Mouse (Mus musculus) CH12.LX (cell line): Measurements from ENCODE around the gene Sgf29. TPM values are rescaled to one million over a fixed set of nuclear protein-coding genes. Genes with fewer than 3 reads are reported as not detected.

Experiments
- DNase-seq: peaks from one replicate; pipeline ENCODE4 v3.0.0-alpha.2; 2013; ENCODE audit errors: extremely low read depth
- H3K27ac ChIP-seq: 2 replicates; pipeline ENCODE4 v1.5.1; 2012; ENCODE audit warnings: low read depth, mild to moderate bottlenecking, control low read depth, moderate library complexity; ENCODE audit not compliant: insufficient read depth
- H3K27me3 ChIP-seq: replicated peaks from 2 replicates; pipeline ENCODE3; 2012; ENCODE audit warnings: inconsistent platforms
- H3K36me3 ChIP-seq, 2 experiments: replicated peaks in 1 of 2; 2 replicates each; pipeline versions ENCODE3 to v1.6.1; 2012; ENCODE audit warnings: inconsistent platforms in 1 of 2, low read length in 1 of 2, mild to moderate bottlenecking in 1 of 2, mixed read lengths in 1 of 2, moderate library complexity in 1 of 2; ENCODE audit not compliant: control insufficient read depth in 1 of 2, insufficient read depth in 1 of 2
- H3K4me1 ChIP-seq, 2 experiments: 2 replicates each; pipeline ENCODE4 v1.6.1; 2012; ENCODE audit warnings: inconsistent platforms in 1 of 2, moderate library complexity in 1 of 2; ENCODE audit not compliant: insufficient read depth in 2 of 2, control insufficient read depth in 1 of 2
- H3K4me2 ChIP-seq: 2 replicates; pipeline ENCODE4 v1.6.1; 2012; ENCODE audit warnings: low read depth, mild to moderate bottlenecking, control low read depth; ENCODE audit not compliant: poor library complexity, insufficient read depth, severe bottlenecking
- H3K4me3 ChIP-seq, 3 experiments: fragments of 150-350 bp in 1 of 3; sonication (generic) in 1 of 3; replicated peaks in 1 of 3; 2 replicates each; pipeline versions ENCODE3 to v1.5.1; 2011 to 2012; ENCODE audit warnings: low read depth in 2 of 3, low read length in 2 of 3, mild to moderate bottlenecking in 2 of 3, moderate library complexity in 2 of 3, control low read depth in 1 of 3, improper control_type of control experiment in 1 of 3, inconsistent platforms in 1 of 3, mixed read lengths in 1 of 3; ENCODE audit not compliant: poor library complexity in 1 of 3
- H3K79me2 ChIP-seq: replicated peaks from 2 replicates; pipeline ENCODE4 v1.6.1; 2012; ENCODE audit warnings: mild to moderate bottlenecking, moderate library complexity; ENCODE audit not compliant: control insufficient read depth, poor library complexity, insufficient read depth, severe bottlenecking; ENCODE audit errors: extremely low read depth
- H3K9ac ChIP-seq: 2 replicates; pipeline ENCODE4 v1.6.1; 2012; ENCODE audit warnings: low read depth, mild to moderate bottlenecking, control low read depth, moderate library complexity; ENCODE audit not compliant: insufficient read depth
- H3K9me3 ChIP-seq: replicated peaks from 2 replicates; pipeline ENCODE3; 2012; ENCODE audit warnings: low read length, inconsistent platforms, mixed read lengths
- CHD2 ChIP-seq: IDR thresholded peaks from 2 replicates; pipeline ENCODE4 v1.6.1; 2011; ENCODE audit warnings: low read length, improper control_type of control experiment
- CTCF ChIP-seq, 2 experiments: IDR thresholded peaks in 1 of 2; conservative IDR thresholded peaks in 1 of 2; 2 replicates each; pipeline ENCODE4 v1.5.1; 2011 to 2012; ENCODE audit warnings: low read depth in 2 of 2, low read length in 2 of 2, improper control_type of control experiment in 1 of 2, inconsistent platforms in 1 of 2, mild to moderate bottlenecking in 1 of 2, moderate library complexity in 1 of 2
- E2F4 ChIP-seq: IDR thresholded peaks from 2 replicates; pipeline ENCODE4 v1.6.1; 2011; ENCODE audit warnings: low read depth, low read length, improper control_type of control experiment; ENCODE audit not compliant: insufficient replicate concordance
- ELF1 ChIP-seq: IDR thresholded peaks from 2 replicates; pipeline ENCODE4 v1.6.1; 2014; ENCODE audit warnings: low read depth, mild to moderate bottlenecking, inconsistent platforms, low read length, improper control_type of control experiment
- EP300 ChIP-seq: IDR thresholded peaks from 2 replicates; pipeline ENCODE4 v1.6.1; 2011; ENCODE audit warnings: low read length, improper control_type of control experiment
- ETS1 ChIP-seq: conservative IDR thresholded peaks from 2 replicates; pipeline ENCODE4 v1.6.1; 2012; ENCODE audit warnings: low read depth, mild to moderate bottlenecking, inconsistent platforms, low read length, improper control_type of control experiment, moderate library complexity
- GABPA ChIP-seq: IDR thresholded peaks from 2 replicates; pipeline ENCODE4 v1.6.1; 2012; ENCODE audit warnings: low read depth, low read length, improper control_type of control experiment, inconsistent platforms; ENCODE audit not compliant: insufficient replicate concordance
- IRF4 ChIP-seq: IDR thresholded peaks from 2 replicates; pipeline ENCODE4 v1.6.1; 2014; ENCODE audit warnings: low read depth, mild to moderate bottlenecking, inconsistent platforms, low read length, improper control_type of control experiment
- JUN ChIP-seq: IDR thresholded peaks from 2 replicates; pipeline ENCODE4 v1.6.1; 2011; ENCODE audit warnings: low read depth, mild to moderate bottlenecking, low read length, improper control_type of control experiment, moderate library complexity; ENCODE audit not compliant: insufficient read depth
- JUND ChIP-seq: conservative IDR thresholded peaks from 2 replicates; pipeline ENCODE4 v1.6.1; 2011; ENCODE audit warnings: low read depth, low read length, improper control_type of control experiment
- KAT2A ChIP-seq: IDR thresholded peaks from 2 replicates; pipeline ENCODE4 v1.6.1; 2012; ENCODE audit warnings: low read length, improper control_type of control experiment, inconsistent platforms; ENCODE audit not compliant: insufficient replicate concordance
- MAFK ChIP-seq: IDR thresholded peaks from 2 replicates; pipeline ENCODE4 v1.6.1; 2011; ENCODE audit warnings: low read length, improper control_type of control experiment; ENCODE audit not compliant: insufficient replicate concordance
- MAZ ChIP-seq: IDR thresholded peaks from 2 replicates; pipeline ENCODE4 v1.6.1; 2012; ENCODE audit warnings: low read depth, mild to moderate bottlenecking, inconsistent platforms, low read length, improper control_type of control experiment, moderate library complexity
- MEF2A ChIP-seq: IDR thresholded peaks from 2 replicates; pipeline ENCODE4 v1.6.1; 2014; ENCODE audit warnings: low read depth, mild to moderate bottlenecking, inconsistent platforms, low read length, improper control_type of control experiment, borderline replicate concordance
- MXI1 ChIP-seq: IDR thresholded peaks from 2 replicates; pipeline ENCODE4 v1.6.1; 2011; ENCODE audit warnings: mild to moderate bottlenecking, low read depth, low read length, improper control_type of control experiment
- MYC ChIP-seq: IDR thresholded peaks from 2 replicates; pipeline ENCODE4 v1.6.1; 2011; ENCODE audit warnings: low read depth, mild to moderate bottlenecking, improper control_type of control experiment, low read length
- NELFE ChIP-seq: IDR thresholded peaks from 2 replicates; pipeline ENCODE4 v1.6.1; 2011; ENCODE audit warnings: low read depth, low read length, improper control_type of control experiment
- NRF1 ChIP-seq: IDR thresholded peaks from 2 replicates; pipeline ENCODE4 v1.6.1; 2014; ENCODE audit warnings: low read depth, mild to moderate bottlenecking, inconsistent platforms, low read length, improper control_type of control experiment, moderate library complexity
- PAX5 ChIP-seq: IDR thresholded peaks from 2 replicates; pipeline ENCODE4 v1.6.1; 2012; ENCODE audit warnings: low read length, inconsistent platforms, mixed read lengths
- POLR2A ChIP-seq: IDR thresholded peaks from 2 replicates; pipeline ENCODE4 v1.6.1; 2011; ENCODE audit warnings: low read depth, mild to moderate bottlenecking, improper control_type of control experiment, low read length
- POLR2AphosphoS2 ChIP-seq: IDR thresholded peaks from 2 replicates; pipeline ENCODE4 v1.6.1; 2011; ENCODE audit warnings: low read depth, low read length, improper control_type of control experiment
- RAD21 ChIP-seq: IDR thresholded peaks from 2 replicates; pipeline ENCODE4 v1.6.1; 2011; ENCODE audit warnings: low read depth, mild to moderate bottlenecking, low read length, improper control_type of control experiment, moderate library complexity
- SIN3A ChIP-seq: IDR thresholded peaks from 2 replicates; pipeline ENCODE4 v1.6.1; 2012; ENCODE audit warnings: low read length, improper control_type of control experiment, inconsistent platforms
- SMC3 ChIP-seq: IDR thresholded peaks from 2 replicates; pipeline ENCODE4 v1.6.1; 2011; ENCODE audit warnings: low read depth, low read length, improper control_type of control experiment
- TBP ChIP-seq: conservative IDR thresholded peaks from 2 replicates; pipeline ENCODE4 v1.6.1; 2011; ENCODE audit warnings: low read depth, low read length, improper control_type of control experiment
- TCF12 ChIP-seq: IDR thresholded peaks from 2 replicates; pipeline ENCODE4 v1.6.1; 2014; ENCODE audit warnings: low read depth, mild to moderate bottlenecking, inconsistent platforms, low read length, improper control_type of control experiment
- USF1 ChIP-seq: IDR thresholded peaks from 2 replicates; pipeline ENCODE4 v1.6.1; 2014; ENCODE audit warnings: low read depth, mild to moderate bottlenecking, inconsistent platforms, low read length, improper control_type of control experiment
- USF2 ChIP-seq: conservative IDR thresholded peaks from 2 replicates; pipeline ENCODE4 v1.6.1; 2011; ENCODE audit warnings: low read depth, low read length, improper control_type of control experiment
- ZC3H11A ChIP-seq: IDR thresholded peaks from 2 replicates; pipeline ENCODE4 v1.6.1; 2012; ENCODE audit warnings: low read depth, mild to moderate bottlenecking, inconsistent platforms, low read length, improper control_type of control experiment
- ZKSCAN1 ChIP-seq: IDR thresholded peaks from 2 replicates; pipeline ENCODE4 v1.6.1; 2012; ENCODE audit warnings: low read depth, inconsistent platforms, low read length, improper control_type of control experiment, borderline replicate concordance
- ZNF384 ChIP-seq: IDR thresholded peaks from 2 replicates; pipeline ENCODE4 v1.6.1; 2012; ENCODE audit warnings: low read depth, low read length, improper control_type of control experiment, inconsistent platforms
- dilution Hi-C: fragments of 300-500 bp; cut with MboI; formaldehyde crosslinking; loops from 2 replicates; pipeline ENCODE4 v1.14.3; 2020; ENCODE audit warnings: low sequenced_read_pairs; ENCODE audit not compliant: extremely low pct_unique_long_range_greater_than_20kb, extremely low pct_ligation_motif_present
- in situ Hi-C: fragments of 300-500 bp; cut with MboI; formaldehyde crosslinking; loops from 3 replicates; pipeline ENCODE4 v1.14.3; 2019; ENCODE audit warnings: low sequenced_read_pairs, low pct_ligation_motif_present, low pct_unique_long_range_greater_than_20kb, mixed read lengths
- polyA plus RNA-seq: library from polyadenylated mRNA; unstranded; fragments of >175 nt; gene quantifications from 2 replicates; pipeline ENCODE4 v1.2.1, GENCODE M21; 2012; ENCODE audit warnings: low read depth; ENCODE audit not compliant: insufficient read length
- total RNA-seq, 2 experiments: library from RNA; depleted of rRNA; stranded (reverse); fragments of 300-350 nt in 1 of 2; fragments of >200 nt in 1 of 2; gene quantifications; 2 replicates each; pipeline ENCODE4 v1.2.3; 2012 to 2014

Sgf29 gene
- total and polyA plus RNA-seq, 3 experiments = 20.5 to 71.7 (median 55.6) TPM

DNA sequence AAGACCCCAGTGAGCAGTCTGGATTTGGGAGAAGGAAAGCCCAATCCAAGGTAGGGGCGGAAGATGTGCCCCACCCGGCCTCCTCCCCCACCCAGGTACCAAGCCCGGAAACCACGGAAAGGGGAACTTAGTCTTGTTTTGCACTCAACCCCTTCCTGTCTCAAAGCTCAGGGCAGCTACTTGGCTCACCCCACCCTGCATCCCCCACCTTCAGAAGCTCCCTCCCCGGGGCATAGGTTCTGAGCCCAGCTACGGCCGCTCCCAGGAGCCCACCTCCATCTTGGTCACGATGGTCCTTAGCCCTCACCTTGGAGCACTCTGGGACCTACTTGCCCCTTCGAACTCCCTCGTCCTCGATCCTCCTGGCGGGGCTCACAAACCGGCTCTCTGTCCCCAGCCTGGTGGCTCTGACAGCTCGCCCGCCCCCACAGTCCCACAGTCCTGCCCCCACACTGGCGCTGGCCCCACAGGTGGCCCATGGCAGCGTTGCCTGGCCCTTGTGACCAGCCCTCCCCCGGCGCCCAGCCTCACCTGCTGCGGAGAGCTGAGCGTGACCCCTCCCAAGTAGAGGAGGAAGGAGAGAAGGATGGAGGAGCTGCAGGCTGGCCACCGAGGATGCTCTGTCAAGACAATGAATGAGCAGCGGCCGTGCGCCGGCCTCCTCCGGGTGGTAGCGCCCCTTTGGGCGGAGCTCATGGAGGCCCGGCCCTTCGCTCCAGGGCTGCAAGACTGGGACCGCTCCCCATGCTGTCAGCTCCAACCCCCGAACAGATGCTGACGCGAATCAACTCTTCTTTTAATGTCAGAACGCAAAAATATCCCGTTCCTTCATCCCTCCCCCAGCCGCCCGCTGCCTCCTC is 55.2 kb downstream of the Sgf29 start (continued):
- peak; percentile 32; the same call in 1 of the 2 replicates for TF ChIP-seq MEF2A
- TF ChIP-seq EP300 = peak; percentile 55
- TF ChIP-seq IRF4 = peak; percentile 54; the same call in 1 of the 2 replicates
- no peak for TF ChIP-seq MAFK
- no peak for TF ChIP-seq ZNF384
- TF ChIP-seq ZKSCAN1 = no peak
- no peak for TF ChIP-seq JUND
- TF ChIP-seq ELF1 = peak; percentile 80
- TF ChIP-seq POLR2AphosphoS2 = peak; percentile 73; the same call in 1 of the 2 replicates

- peaks cover 6% of the 10 kb centered on the region for H3K9me3 ChIP-seq
- peak; percentile 85 for DNase-seq
- H3K79me2 ChIP-seq = peaks cover 17% of the 10 kb centered on the region
- dilution Hi-C loops (no loop called here), in situ Hi-C loops (loop anchor here (10.0 kb wide), 4 partner anchors 187 to 1217 kb away; partner anchors contain the start of genes Mvp, Pagr1a and Pagr1b)
- H3K9ac ChIP-seq = peak within 1 kb of the TSS; percentile 34
- H3K4me1 ChIP-seq = peaks cover 26 to 36% of the 10 kb centered on the region in 2 experiments
- H3K36me3 ChIP-seq = peaks cover 0 to 4% of the 10 kb centered on the region in 2 experiments
- H3K4me2 ChIP-seq = peak within 1 kb of the TSS; percentile 39
- H3K27me3 ChIP-seq = no peaks in the 10 kb centered on the region
- peak within 1 kb of the TSS; percentile 28; the same call in 1 of the 2 replicates for H3K27ac ChIP-seq
- H3K4me3 ChIP-seq = peak within 1 kb of the TSS in 2 of 3 experiments; percentile 17 to 18
- TF ChIP-seq GABPA (no peak), TCF12 (peak; percentile 6; the same call in 1 of the 2 replicates), MXI1 (peak; percentile 67; the same call in 1 of the 2 replicates), ELF1 (no peak; the same call in 1 of the 2 replicates), IRF4 (peak; percentile 82; the same call in 1 of the 2 replicates), KAT2A (no peak), ETS1 (peak; percentile 69), E2F4 (0 out of 2 replicates have a peak, but pooled peaks have one; percentile 13), MYC (peak; percentile 58; the same call in 1 of the 2 replicates), RAD21 (no peak; the same call in 1 of the 2 replicates), PAX5 (no peak), JUN (no peak), SIN3A (no peak; the same call in 1 of the 2 replicates), ZC3H11A (no peak), EP300 (peak; percentile 53), ZNF384 (no peak), NELFE (no peak), USF1 (no peak), JUND (no peak; the same call in 1 of the 2 replicates), TBP (0 out of 2 replicates have a peak, but pooled peaks have one; percentile 23), POLR2A (no peak; the same call in 1 of the 2 replicates), POLR2AphosphoS2 (no peak), SMC3 (no peak), MAFK (no peak), ZKSCAN1 (no peak), MAZ (no peak), CHD2 (no peak), USF2 (no peak), CTCF (conservative IDR thresholded peaks at IDR 0.05 in 1 of 2, IDR thresholded peaks at IDR 0.05 in 1 of 2; ENCODE audit: low read depth in 2 of 2, low read length in 2 of 2) (no peak), NRF1 (peak; percentile 69)
Measured at GRCm38 (mm10) chr7:126707442-126708174, 58.5 kb downstream of the Sgf29 start, which contains the start of gene Coro1a. Coro1a (minus strand) TSS chr7:126707787.
